10 mouse cellular contexts compared by ENCODE assay signal in genomic region chr19:35125278-35125677, GRCm38 (mm10).
DNase-seq lines count a peak whose midpoint lies in the region; ATAC-seq and TF ChIP-seq lines count a peak whose summit lies in the region.
"Had no signal": no experiment of that assay in that cellular context is flagged by ENCODE, and none has a peak within 500 bp of the region (broad histone marks: within the 10 kb centered on the region; RNA-seq: fewer than 3 reads in every experiment).

No protein-coding gene starts in this region.

- WGBS in kidney, postnatal 0 days, result 22% methylated on average over 4 of the region's 4 CpGs

- H3K9me3 ChIP-seq in kidney, postnatal 0 days (replicated peaks; ENCODE audit: low read length), result no peaks in the 10 kb centered on the region
- H3K9me3 ChIP-seq in E14TG2a.4 (ENCODE audit: low read length), result no peaks in the 10 kb centered on the region
- H3K9me3 ChIP-seq: kidney, embryonic 15.5 days had no signal

- no peak overlapping the region for H3K9ac ChIP-seq in kidney, postnatal 0 days (ENCODE audit: low read depth, low read length)
- H3K9ac ChIP-seq: kidney, embryonic 15.5 days had no signal

- no peaks in the 10 kb centered on the region for H3K27me3 ChIP-seq in kidney, postnatal 0 days (ENCODE audit: insufficient read depth, low read length)
- no peaks in the 10 kb centered on the region for H3K27me3 ChIP-seq in E14TG2a.4 (ENCODE audit: insufficient read depth, low read length)
- H3K27me3 ChIP-seq: kidney, embryonic 15.5 days had no signal

- H3K36me3 ChIP-seq in kidney, postnatal 0 days (ENCODE audit: insufficient read depth, low read length), result no peaks in the 10 kb centered on the region
- H3K36me3 ChIP-seq in E14TG2a.4 (ENCODE audit: insufficient read depth, low read length), result no peaks in the 10 kb centered on the region
- H3K36me3 ChIP-seq: kidney, embryonic 15.5 days had no signal

- intact Hi-C loops in heart, postnatal 36 days (cut with DNase I), result loop anchor here (5.0 kb wide), 2 partner anchors 937 to 957 kb away; partner anchors contain the start of gene Rpp30
- intact Hi-C loops in left cerebral cortex, postnatal 4 days (cut with DNase I), result no loop called here

- no peak overlapping the region for H3K4me3 ChIP-seq in kidney, postnatal 0 days (replicated peaks; ENCODE audit: low read depth, low read length)
- no peak overlapping the region for H3K4me3 ChIP-seq in E14TG2a.4 (replicated peaks; ENCODE audit: low read length)
- H3K4me3 ChIP-seq: kidney, embryonic 15.5 days had no signal

- TF ChIP-seq POLR2A in brain, embryonic 14.5 days (IDR thresholded peaks at IDR 0.05; ENCODE audit: borderline replicate concordance, extremely low read depth, insufficient read depth, insufficient read length, poor library complexity, severe bottlenecking), result no peak

- peak; percentile 72 for TF ChIP-seq CTCF in kidney, postnatal 0 days (IDR thresholded peaks at IDR 0.05; ENCODE audit: low read depth)
- peak; percentile 43; the same call in 1 of the 2 replicates for TF ChIP-seq CTCF in E14TG2a.4 (conservative IDR thresholded peaks at IDR 0.05; ENCODE audit: low read length)
- TF ChIP-seq CTCF in brain, embryonic 14.5 days (IDR thresholded peaks at IDR 0.05; ENCODE audit: borderline replicate concordance, extremely low read depth, insufficient read depth, insufficient read length), result no peak

- no peak overlapping the region for H3K4me2 ChIP-seq in kidney, postnatal 0 days (ENCODE audit: low read length)
- H3K4me2 ChIP-seq: kidney, embryonic 15.5 days had no signal

- H3K4me1 ChIP-seq in kidney, postnatal 0 days (replicated peaks; ENCODE audit: insufficient read depth, low read length), result no peaks in the 10 kb centered on the region
- H3K4me1 ChIP-seq in E14TG2a.4 (replicated peaks; ENCODE audit: low read depth, low read length), result no peaks in the 10 kb centered on the region
- H3K4me1 ChIP-seq: kidney, embryonic 15.5 days had no signal

- H3K27ac ChIP-seq in kidney, postnatal 0 days, result no peak overlapping the region
- H3K27ac ChIP-seq: kidney, embryonic 15.5 days had no signal

- DNase-seq in kidney, postnatal 0 days (ENCODE audit: low spot score), result peak; percentile 56
- DNase-seq in kidney, postnatal 10 days, result no peak
- DNase-seq in brain, embryonic 14.5 days (ENCODE audit: low read depth), result peak; percentile 56
- no peak for DNase-seq in heart, postnatal 36 days
- no peak for DNase-seq in left cerebral cortex, postnatal 4 days
- DNase-seq in urinary bladder, postnatal 14 days (ENCODE audit: low spot score), result no peak
- DNase-seq: gastrocnemius, postnatal 14 days had no signal

- no peak for ATAC-seq in kidney, postnatal 0 days (replicated peaks; ENCODE audit: low FRiP score, low read depth)
- peak; percentile 53 for ATAC-seq in megakaryocyte-erythroid progenitor cell, adult 5-6 weeks (replicated peaks; ENCODE audit: low FRiP score, low TSS enrichment, poor library complexity, severe bottlenecking)

Comparison
In these comparisons a context has a peak if more than half of its experiments do, and no peak if none do; other contexts are left out.
1. DNase-seq: peak in kidney, postnatal 0 days (single experiment) and brain, embryonic 14.5 days (single experiment); none in kidney, postnatal 10 days (single experiment), heart, postnatal 36 days (0 of 2), left cerebral cortex, postnatal 4 days (single experiment) and urinary bladder, postnatal 14 days (single experiment).